Mouse (Mus musculus): Measurements from ENCODE around the gene Fmnl3.

GRCm38 (mm10) chr15:99338916-99339315 is 31.4 kb downstream of the Fmnl3 start:
- TF ChIP-seq CTCF (IDR thresholded peaks at IDR 0.05; ENCODE audit: borderline replicate concordance, insufficient read depth, low read depth, low read length) (no peak), POLR2A (IDR thresholded peaks at IDR 0.05; ENCODE audit: borderline replicate concordance, insufficient read depth, low read length) (no peak)
